Mouse (Mus musculus) limb, embryonic 13.5 days (tissue): ENCODE results near the gene Olfr613. TPM values are rescaled to one million over a fixed set of nuclear protein-coding genes. Genes with fewer than 3 reads are reported as not detected.
"Not testable (repeated sequence)": the region's sequence is repeated elsewhere in the genome, so short reads cannot be mapped to it uniquely, and the experiment has no call there.

Experiments
- ATAC-seq: fragments of 200-750 bp; cut with Nextera tagmentation; 2 replicates; pipeline ENCODE4 v1.8.0; 2017; ENCODE audit warnings: low read depth, moderate number of reproducible peaks, moderate TSS enrichment; ENCODE audit not compliant: low FRiP score
- H3K27ac ChIP-seq: fragments of 300-500 bp; sonication (generic); 2 replicates; pipeline ENCODE4 v1.5.1; 2015; ENCODE audit warnings: inconsistent platforms, mild to moderate bottlenecking, moderate library complexity
- H3K27me3 ChIP-seq: fragments of 300-500 bp; sonication (generic); 2 replicates; pipeline ENCODE4 v1.6.1; 2015; ENCODE audit warnings: mild to moderate bottlenecking, inconsistent platforms
- H3K36me3 ChIP-seq: fragments of 300-500 bp; sonication (generic); 2 replicates; pipeline ENCODE4 v1.6.1; 2015; ENCODE audit warnings: inconsistent platforms, mild to moderate bottlenecking, moderate library complexity
- H3K4me1 ChIP-seq: fragments of 300-500 bp; sonication (generic); 2 replicates; pipeline ENCODE4 v1.6.1; 2015; ENCODE audit warnings: inconsistent platforms
- H3K4me2 ChIP-seq: fragments of 300-500 bp; sonication (generic); replicated peaks from 2 replicates; pipeline ENCODE4 v1.6.1; 2015; ENCODE audit warnings: inconsistent platforms, mild to moderate bottlenecking, moderate library complexity
- H3K4me3 ChIP-seq: fragments of 300-500 bp; sonication (generic); 2 replicates; pipeline ENCODE4 v1.5.1; 2015; ENCODE audit warnings: moderate library complexity, mild to moderate bottlenecking, inconsistent platforms
- H3K9ac ChIP-seq: fragments of 300-500 bp; sonication (generic); 2 replicates; pipeline ENCODE4 v1.6.1; 2015; ENCODE audit warnings: mild to moderate bottlenecking, inconsistent platforms
- H3K9me3 ChIP-seq: fragments of 300-500 bp; sonication (generic); 2 replicates; pipeline ENCODE4 v1.6.1; 2016; ENCODE audit warnings: inconsistent platforms
- WGBS: fragments of 180-500 bp; shearing (Covaris S2); methylation state at CpG from one replicate; pipeline ENCODE4 v1.1.7; 2015; 5-methylcytosine and 5-hydroxymethylcytosine counted together
- microRNA-seq: library from miRNA; unstranded; fragments of <30 nt; microRNA quantifications from one replicate; pipeline ENCODE4, GENCODE M21; 2016
- polyA plus RNA-seq: library from polyadenylated mRNA; unstranded; fragments of >200 nt; fragmentation: Nextera tagmentation; extraction: Ambion mirVana; gene quantifications from 2 replicates; pipeline ENCODE4 v1.2.1, GENCODE M21; 2015

Olfr613 gene
- not detected in 2 replicates for polyA plus RNA-seq

DNA sequence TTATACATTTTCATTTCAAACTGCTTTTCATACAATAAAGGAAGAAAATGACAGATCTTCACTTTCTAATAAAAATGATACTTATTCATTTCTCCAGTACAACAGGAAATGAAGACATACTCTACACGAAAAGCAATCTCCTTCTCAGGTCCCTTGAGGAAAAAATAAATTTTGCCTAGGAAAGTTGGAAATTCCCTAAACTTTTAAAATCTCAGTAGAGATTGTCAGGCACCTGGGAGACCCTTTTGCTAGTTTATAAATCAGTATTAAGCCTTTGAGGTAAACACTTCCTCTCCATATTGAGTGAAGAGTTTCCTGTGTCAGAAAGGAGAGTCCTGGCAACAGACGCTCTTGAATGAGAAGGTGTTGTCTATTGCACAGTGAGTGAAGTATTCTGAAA lies at the start of gene Olfr613:
Olfr613 (plus strand) TSS at position 301 of the 400 bp plus-strand sequence.
- Histone ChIP-seq H3K9ac (no peak within 1 kb of the TSS), H3K27me3 (no peaks in the 10 kb centered on the region), H3K4me2 (no peak within 1 kb of the TSS), H3K27ac (no peak within 1 kb of the TSS), H3K4me1 (no peaks in the 10 kb centered on the region), H3K4me3 (no peak within 1 kb of the TSS), H3K9me3 (0 out of 2 replicates have a peak, but pooled peaks cover 4% of the 10 kb centered on the region), H3K36me3 (no peaks in the 10 kb centered on the region)
- ATAC-seq: no peak
- 71% methylated on average over 2 of the region's 2 CpGs for WGBS

- Histone ChIP-seq H3K27me3 (no peaks in the 10 kb centered on the region), H3K4me3 (no peak within 1 kb of the TSS), H3K9ac (no peak within 1 kb of the TSS), H3K4me1 (no peaks in the 10 kb centered on the region), H3K9me3 (no peaks in the 10 kb centered on the region), H3K4me2 (no peak within 1 kb of the TSS), H3K36me3 (no peaks in the 10 kb centered on the region), H3K27ac (no peak within 1 kb of the TSS)
- 84% methylated on average over 2 of the region's 2 CpGs for WGBS
- no peak for ATAC-seq
Observed at GRCm38 (mm10) chr7:103512022-103512421, 35.9 kb upstream of the Olfr613 start, which contains the start of gene Olfr610. Gene Olfr610, minus strand, starts transcription at chr7:103512122.

- not testable (repeated sequence) for H3K27me3 ChIP-seq, ATAC-seq, H3K9ac ChIP-seq, H3K4me3 ChIP-seq, H3K27ac ChIP-seq, H3K9me3 ChIP-seq, H3K4me2 ChIP-seq, H3K36me3 ChIP-seq, H3K4me1 ChIP-seq
- 64% methylated on average over 1 of the region's 1 CpGs for WGBS
Observed at GRCm38 (mm10) chr7:103520746-103521145, 27.1 kb upstream of the Olfr613 start, which contains the start of gene Olfr611. Gene Olfr611, minus strand, starts transcription at chr7:103520846.

DNA sequence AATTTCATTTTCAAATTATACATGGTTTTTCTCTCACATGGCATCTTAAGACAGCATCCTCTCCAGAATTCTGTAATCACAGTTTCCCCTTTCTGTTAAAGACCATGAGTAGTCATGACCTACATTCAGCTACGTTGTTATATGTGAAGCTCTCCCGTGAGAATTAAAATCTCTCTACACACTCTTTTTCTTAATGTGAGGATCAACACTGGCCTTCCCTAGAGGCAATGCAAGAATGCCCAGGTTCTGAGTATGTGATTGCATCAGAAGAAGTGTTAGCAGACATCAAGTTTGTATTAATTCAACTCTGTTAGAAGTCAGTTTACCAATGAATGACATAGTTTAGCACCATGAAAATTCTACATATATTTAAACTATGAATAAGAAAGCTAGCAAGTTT lies 5.3 kb upstream of the Olfr613 start, which contains the start of gene Olfr612:
Olfr612 (minus strand) TSS at position 101 of the 400 bp plus-strand sequence.
- not testable (repeated sequence) for H3K27me3 ChIP-seq, ATAC-seq, H3K4me3 ChIP-seq, H3K9me3 ChIP-seq, H3K27ac ChIP-seq, H3K4me1 ChIP-seq, H3K36me3 ChIP-seq, H3K4me2 ChIP-seq, H3K9ac ChIP-seq
- 89% methylated on average over 2 of the region's 2 CpGs for WGBS

- ATAC-seq: no peak
- Histone ChIP-seq H3K27ac (no peak within 1 kb of the TSS), H3K4me2 (no peak within 1 kb of the TSS), H3K9ac (no peak within 1 kb of the TSS), H3K9me3 (no peaks in the 10 kb centered on the region), H3K4me1 (no peaks in the 10 kb centered on the region), H3K27me3 (no peaks in the 10 kb centered on the region), H3K36me3 (no peaks in the 10 kb centered on the region), H3K4me3 (no peak within 1 kb of the TSS)
- WGBS: 90% methylated on average over 2 of the region's 2 CpGs
Observed at GRCm38 (mm10) chr7:103555779-103556178, 7.9 kb downstream of the Olfr613 start, which contains the start of gene Olfr615. Gene Olfr615, plus strand, starts transcription at chr7:103556079.

DNA sequence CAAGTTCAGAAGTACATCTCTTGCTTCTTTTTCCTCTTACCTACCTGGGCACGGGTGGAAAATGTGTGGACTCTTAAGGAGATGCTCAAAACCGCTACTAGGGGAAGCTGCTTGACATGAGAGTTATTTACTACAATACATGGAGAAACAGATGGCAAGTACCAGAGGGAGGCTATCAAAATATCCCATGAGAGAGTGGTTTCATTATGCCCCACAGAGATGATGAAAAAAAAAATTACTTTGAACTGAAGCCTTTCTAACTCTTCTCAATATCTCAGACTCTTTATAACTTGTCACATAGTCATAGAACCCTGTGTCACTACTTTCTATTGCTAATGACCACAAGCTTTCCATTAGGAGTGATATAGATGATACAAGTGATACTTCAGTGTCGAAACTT lies 21.2 kb downstream of the Olfr613 start, which contains the start of gene Olfr616:
Olfr616 (minus strand) TSS at position 101 of the 400 bp plus-strand sequence.
- no peaks in the 10 kb centered on the region for H3K36me3 ChIP-seq
- ATAC-seq: no peak
- WGBS: 73% methylated on average over 3 of the region's 3 CpGs

DNA sequence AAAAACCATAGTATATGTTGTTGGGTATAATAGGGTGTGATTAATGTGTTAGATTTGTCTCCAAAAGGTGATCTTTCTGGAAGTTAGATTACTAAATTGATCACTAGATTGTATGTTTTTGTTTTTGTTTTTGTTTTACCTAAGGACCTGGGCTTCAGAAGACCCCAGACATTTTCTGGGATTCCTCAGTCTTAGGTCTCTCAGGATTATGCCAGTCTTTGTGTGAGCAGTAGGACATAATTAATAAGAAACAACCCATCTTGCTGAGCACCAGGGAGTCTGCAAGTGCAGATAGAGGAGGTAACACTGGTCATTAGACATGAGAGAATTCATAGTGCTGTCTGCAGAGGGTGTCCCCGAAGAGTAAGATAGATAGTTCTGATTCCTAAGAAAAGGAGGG lies 24.9 kb downstream of the Olfr613 start, which contains the start of gene Olfr617:
Olfr617 (plus strand) TSS at position 301 of the 400 bp plus-strand sequence.
- Histone ChIP-seq H3K27me3 (no peaks in the 10 kb centered on the region), H3K9me3 (no peaks in the 10 kb centered on the region), H3K4me2 (no peak within 1 kb of the TSS), H3K36me3 (no peaks in the 10 kb centered on the region), H3K4me3 (no peak within 1 kb of the TSS), H3K27ac (no peak within 1 kb of the TSS), H3K9ac (no peak within 1 kb of the TSS), H3K4me1 (no peaks in the 10 kb centered on the region)
- ATAC-seq: no peak
- 93% methylated on average over 1 of the region's 1 CpGs for WGBS

More for the DNA sequence above, 21.2 kb downstream of the Olfr613 start, which contains the start of gene Olfr616:
- no peaks in the 10 kb centered on the region for H3K9me3 ChIP-seq
- no peak within 1 kb of the TSS for H3K4me2 ChIP-seq
- H3K27ac ChIP-seq: no peak within 1 kb of the TSS
- no peaks in the 10 kb centered on the region for H3K4me1 ChIP-seq
- H3K9ac ChIP-seq: no peak within 1 kb of the TSS
- H3K27me3 ChIP-seq: no peaks in the 10 kb centered on the region
- no peak within 1 kb of the TSS for H3K4me3 ChIP-seq

DNA sequence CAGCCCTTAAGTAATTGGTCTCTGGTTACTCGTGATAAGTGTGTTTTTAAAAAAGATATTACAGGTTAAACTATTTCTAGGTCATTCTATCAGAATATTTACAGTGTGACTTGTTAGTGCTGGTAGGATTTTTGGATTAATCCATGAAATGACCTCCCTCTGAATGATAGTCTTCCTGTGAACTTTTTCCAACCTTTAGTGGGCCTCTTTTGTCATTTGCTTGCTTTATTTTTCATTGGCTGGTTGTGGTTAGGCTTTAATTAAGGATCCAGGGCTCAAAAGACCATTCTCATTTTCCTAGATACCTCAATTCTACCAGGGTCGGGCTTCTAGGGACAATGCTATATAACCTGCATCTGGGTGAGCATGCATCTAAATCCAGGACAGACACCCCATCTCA lies 41.9 kb downstream of the Olfr613 start, which contains the start of gene Olfr618:
Olfr618 (plus strand) TSS at position 301 of the 400 bp plus-strand sequence.
- Histone ChIP-seq H3K27me3 (no peaks in the 10 kb centered on the region), H3K4me1 (no peaks in the 10 kb centered on the region), H3K4me2 (no peak within 1 kb of the TSS), H3K4me3 (no peak within 1 kb of the TSS), H3K36me3 (no peaks in the 10 kb centered on the region), H3K9me3 (no peaks in the 10 kb centered on the region), H3K9ac (no peak within 1 kb of the TSS), H3K27ac (no peak within 1 kb of the TSS)
- ATAC-seq: no peak
- 57% methylated on average over 2 of the region's 2 CpGs for WGBS

- Histone ChIP-seq H3K36me3 (no peaks in the 10 kb centered on the region), H3K9ac (no peak within 1 kb of the TSS), H3K4me2 (no peak within 1 kb of the TSS), H3K27ac (no peak within 1 kb of the TSS), H3K9me3 (no peaks in the 10 kb centered on the region), H3K27me3 (no peaks in the 10 kb centered on the region), H3K4me3 (no peak within 1 kb of the TSS), H3K4me1 (no peaks in the 10 kb centered on the region)
- ATAC-seq: no peak
Observed at GRCm38 (mm10) chr7:103600275-103600674, 52.4 kb downstream of the Olfr613 start, which contains the start of gene Olfr619. Gene Olfr619, plus strand, starts transcription at chr7:103600575.

Small RNAs within 50 kb of the gene (microRNA-seq; reads per million reads assigned to microRNA genes)
- gene Gm26506: not detected

Other genes starting within 250 kb of the Olfr613 start
- not detected in 2 replicates for gene Olfr596, start 242.4 kb upstream of the Olfr613 start, polyA plus RNA-seq
- gene Olfr597, start 231.8 kb upstream of the Olfr613 start, polyA plus RNA-seq: not detected in 2 replicates
- not detected in 2 replicates for gene Olfr598, start 224.5 kb upstream of the Olfr613 start, polyA plus RNA-seq
- not detected in 2 replicates for gene Olfr599, start 212.2 kb upstream of the Olfr613 start, polyA plus RNA-seq
- gene Olfr600, start 198.4 kb upstream of the Olfr613 start, polyA plus RNA-seq: not detected in 2 replicates
- not detected in 2 replicates for gene Olfr601, start 185.4 kb upstream of the Olfr613 start, polyA plus RNA-seq
- not detected in 2 replicates for gene Olfr603, start 161.9 kb upstream of the Olfr613 start, polyA plus RNA-seq
- gene Usp17lc, start 133.0 kb upstream of the Olfr613 start, polyA plus RNA-seq: not detected in 2 replicates
- gene Olfr605, start 102.6 kb upstream of the Olfr613 start, polyA plus RNA-seq: not detected in 2 replicates
- gene Olfr606, start 99.0 kb upstream of the Olfr613 start, polyA plus RNA-seq: not detected in 2 replicates
- gene Olfr607, start 83.9 kb upstream of the Olfr613 start, polyA plus RNA-seq: not detected in 2 replicates
- gene Olfr608, start 78.2 kb upstream of the Olfr613 start, polyA plus RNA-seq: not detected in 2 replicates
- gene Olfr609, start 50.0 kb upstream of the Olfr613 start, polyA plus RNA-seq: not detected in 2 replicates
- gene Olfr610, start 36.0 kb upstream of the Olfr613 start, polyA plus RNA-seq: not detected in 2 replicates
- gene Olfr611, start 27.2 kb upstream of the Olfr613 start, polyA plus RNA-seq: not detected in 2 replicates
- not detected in 2 replicates for gene Olfr612, start 5.4 kb upstream of the Olfr613 start, polyA plus RNA-seq
- gene Olfr615, start 8.0 kb downstream of the Olfr613 start, polyA plus RNA-seq: not detected in 2 replicates
- gene Olfr616, start 21.1 kb downstream of the Olfr613 start, polyA plus RNA-seq: not detected in 2 replicates
- not detected in 2 replicates for gene Olfr617, start 25.0 kb downstream of the Olfr613 start, polyA plus RNA-seq
- not detected in 2 replicates for gene Olfr618, start 42.0 kb downstream of the Olfr613 start, polyA plus RNA-seq
- not detected in 2 replicates for gene Olfr619, start 52.5 kb downstream of the Olfr613 start, polyA plus RNA-seq
- not detected in 2 replicates for gene Olfr620, start 64.5 kb downstream of the Olfr613 start, polyA plus RNA-seq
- not detected in 2 replicates for gene Olfr622, start 94.6 kb downstream of the Olfr613 start, polyA plus RNA-seq
- not detected in 2 replicates for gene Olfr623, start 115.6 kb downstream of the Olfr613 start, polyA plus RNA-seq
- 0.08 TPM in 1 of 2 replicates, not detected in the other for gene Olfr624, start 123.1 kb downstream of the Olfr613 start, polyA plus RNA-seq
- gene Olfr625-ps1, start 134.6 kb downstream of the Olfr613 start, polyA plus RNA-seq: not detected in 2 replicates
- not detected in 2 replicates for gene Olfr243, start 166.6 kb downstream of the Olfr613 start, polyA plus RNA-seq
- gene Olfr628, start 182.3 kb downstream of the Olfr613 start, polyA plus RNA-seq: not detected in 2 replicates
- gene Olfr629, start 196.9 kb downstream of the Olfr613 start, polyA plus RNA-seq: not detected in 2 replicates
- not detected in 2 replicates for gene Olfr630, start 209.3 kb downstream of the Olfr613 start, polyA plus RNA-seq
- not detected in 2 replicates for gene Olfr69, start 223.5 kb downstream of the Olfr613 start, polyA plus RNA-seq
- not detected in 2 replicates for gene Olfr68, start 231.6 kb downstream of the Olfr613 start, polyA plus RNA-seq
- not detected in 2 replicates for gene Olfr67, start 243.7 kb downstream of the Olfr613 start, polyA plus RNA-seq